Mouse (Mus musculus) ES-Bruce4 (cell line): ENCODE measurements at regions not wholly inside any gene's neighbourhood (a gene's known extent, or its start where the extent isn't known, plus 50 kb on each side); places are given as distances from the start of the nearest gene placed in this dataset.

Source experiments
- CTCF ChIP-seq: IDR thresholded peaks from one replicate; pipeline ENCODE4 v1.8.1; 2011; ENCODE audit warnings: low read depth, low read length
- EP300 ChIP-seq: IDR thresholded peaks from 2 replicates; pipeline ENCODE4 v1.6.1; 2011; ENCODE audit warnings: low read depth, low read length; ENCODE audit not compliant: insufficient read depth
- POLR2A ChIP-seq: IDR thresholded peaks from one replicate; pipeline ENCODE4 v1.8.1; 2011; ENCODE audit warnings: low read length; ENCODE audit not compliant: insufficient read depth

- TF ChIP-seq EP300 (no peak), CTCF (no peak), POLR2A (no peak)
These were observed 105.2 kb upstream of the Cops8 start for GRCm38 (mm10) chr1:90497568-90497967.
